Mouse (Mus musculus): ENCODE measurements at regions not wholly inside any gene's neighbourhood (a gene's known extent, or its start where the extent isn't known, plus 50 kb on each side); places are given as distances from the start of the nearest gene placed in this dataset.

GRCm38 (mm10) chr3:70594785-70595184 lies 587.4 kb downstream of the Otol1 start:
- no peak for DNase-seq

All from adrenal gland, postnatal 14 days (tissue).